Mouse (Mus musculus) adrenal gland, postnatal 25 days (tissue): ENCODE data around the gene Snx11. TPM values are rescaled to one million over a fixed set of nuclear protein-coding genes. Genes with fewer than 3 reads are reported as not detected.

Experiments used
- DNase-seq: peaks from one replicate; pipeline ENCODE4 v3.0.0; 2021; ENCODE audit warnings: mixed read lengths
- total RNA-seq: library from RNA; stranded (reverse); gene quantifications from 2 replicates; pipeline ENCODE4 v1.2.3, GENCODE M21; 2021

The Snx11 gene
- total RNA-seq, 1 experiment from 2014 or later: 32.1 TPM

DNA sequence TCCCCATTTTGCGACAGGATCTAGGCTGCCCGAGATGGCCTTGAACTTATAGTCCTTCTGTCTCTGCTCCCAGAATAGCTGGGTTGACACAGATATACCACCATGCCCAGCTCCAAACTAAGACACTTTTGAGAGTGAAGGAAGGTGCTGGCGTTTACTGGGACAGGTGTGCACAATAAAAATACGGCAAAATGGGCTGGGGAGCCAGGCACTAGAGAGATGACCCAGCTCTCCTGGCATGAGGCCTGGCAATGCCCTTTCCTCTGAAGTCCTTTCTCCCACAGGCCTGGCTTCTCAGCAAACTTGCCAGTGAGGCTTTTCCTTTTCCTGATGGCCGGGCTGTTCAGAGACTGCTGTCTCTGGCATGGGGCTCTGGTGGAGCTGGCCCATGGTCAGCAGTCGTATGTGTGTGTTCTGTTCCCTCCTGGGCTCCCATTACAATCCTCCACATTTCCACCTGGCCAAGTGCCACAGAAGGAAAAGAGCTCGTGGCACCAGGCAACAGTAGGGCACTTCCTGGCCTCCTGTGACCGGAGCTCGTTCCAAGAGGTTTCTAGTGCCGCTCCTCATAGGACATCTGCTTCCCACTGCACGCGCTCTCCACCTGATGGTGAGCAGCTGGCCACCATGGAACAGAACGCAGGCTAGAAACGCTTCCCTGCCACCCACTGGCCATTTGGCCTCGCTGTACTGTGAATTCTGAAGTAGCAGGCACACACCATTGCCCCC, 14.5 kb downstream of the Snx11 start:
- peak; percentile 31 for DNase-seq

DNA sequence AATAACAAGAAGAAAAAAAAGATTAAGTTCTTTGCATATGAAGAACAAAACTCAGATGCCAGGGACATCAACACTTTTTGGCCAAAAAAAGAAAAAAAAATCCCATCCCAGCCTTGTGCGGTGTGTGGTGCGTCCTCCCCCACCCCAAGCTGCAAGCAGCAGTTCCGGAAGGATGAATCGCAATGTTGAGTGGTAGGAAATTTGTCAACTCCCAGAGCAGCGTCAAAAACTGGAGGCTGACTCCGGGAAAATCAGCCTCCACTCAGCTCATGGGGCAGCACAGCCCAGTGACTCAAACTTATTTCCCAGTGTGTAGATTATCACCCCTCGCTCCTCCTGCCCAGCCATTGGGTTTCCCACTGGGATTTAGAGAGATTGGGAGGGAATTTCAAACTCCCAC, 15.4 kb downstream of the Snx11 start:
- DNase-seq: no peak

DNA sequence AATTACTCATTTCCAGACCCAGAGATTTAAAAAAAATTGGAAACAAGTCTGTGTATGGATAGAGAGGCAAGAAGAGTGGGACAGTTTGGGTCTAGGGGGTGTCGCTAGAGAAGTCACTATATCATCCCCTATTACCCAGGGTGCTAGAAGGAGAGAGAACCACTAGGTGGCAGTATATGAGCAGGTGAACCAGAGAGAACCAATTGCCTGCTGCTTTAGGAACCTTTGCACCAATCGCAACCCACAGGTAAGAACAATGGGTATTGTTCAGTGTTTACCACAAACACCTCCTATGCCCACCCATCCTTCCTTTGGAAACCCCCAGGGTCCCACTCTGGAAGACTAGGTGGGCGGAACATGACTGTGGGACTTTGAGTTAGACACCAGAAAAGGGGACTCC, 17.3 kb downstream of the Snx11 start:
- no peak for DNase-seq

DNA sequence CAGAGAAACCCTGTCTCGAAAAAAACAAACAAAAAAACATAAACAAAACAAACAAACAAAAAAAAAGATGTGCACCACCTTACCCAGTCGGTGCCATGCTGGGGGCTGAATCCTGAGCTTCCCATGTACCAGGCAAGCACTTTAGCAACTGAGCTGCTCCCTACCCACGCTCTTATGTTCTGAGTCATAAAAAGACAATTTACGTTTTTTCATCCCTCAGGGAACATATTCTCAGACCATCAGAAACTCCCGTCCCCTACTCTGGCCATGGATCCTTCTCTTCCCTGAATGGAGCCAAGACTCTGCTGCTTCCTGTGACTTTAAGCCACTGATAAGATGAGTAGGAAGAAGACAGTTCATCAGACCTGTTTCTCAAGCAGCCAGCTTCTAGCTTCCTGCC, 19.0 kb downstream of the Snx11 start:
- DNase-seq: no peak

DNA sequence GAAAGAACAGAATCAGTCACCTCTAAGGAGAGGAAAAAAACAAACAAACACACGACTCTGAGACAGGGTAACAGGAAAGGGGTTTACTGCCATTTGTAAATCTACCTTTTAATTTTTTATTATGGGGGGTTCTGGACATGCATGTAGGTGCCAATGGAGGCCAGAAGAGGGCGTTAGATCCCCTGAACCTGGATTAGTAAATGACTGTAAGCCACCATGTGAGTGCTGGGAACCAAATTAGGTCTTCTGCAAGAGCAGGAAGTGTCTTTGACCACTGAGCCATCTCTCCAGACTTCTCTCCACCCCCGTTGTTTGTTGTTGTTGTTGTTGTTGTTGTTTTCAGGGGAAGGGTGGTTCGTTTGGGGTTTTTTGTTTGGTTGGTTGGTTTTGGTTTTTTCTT, 19.9 kb downstream of the Snx11 start:
- DNase-seq: no peak

DNA sequence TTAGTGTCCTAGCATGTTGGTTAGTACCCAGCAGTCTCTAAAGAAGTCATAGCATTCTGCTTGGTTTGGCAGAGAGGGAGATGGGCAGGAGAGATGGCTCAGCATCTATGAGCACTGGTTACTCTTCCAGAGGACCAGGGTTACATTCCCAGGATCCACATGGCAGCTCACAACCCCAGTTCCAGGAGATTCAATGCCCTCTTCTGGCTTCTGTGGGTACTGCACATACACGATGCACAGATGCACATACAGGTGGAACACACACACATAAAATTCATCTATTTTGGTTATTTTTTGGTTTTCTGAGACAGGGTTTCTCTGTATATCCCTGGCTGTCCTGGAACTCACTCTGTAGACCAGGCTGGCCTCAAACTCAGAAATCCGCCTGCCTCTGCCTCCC, 22.1 kb downstream of the Snx11 start:
- DNase-seq: no peak

DNA sequence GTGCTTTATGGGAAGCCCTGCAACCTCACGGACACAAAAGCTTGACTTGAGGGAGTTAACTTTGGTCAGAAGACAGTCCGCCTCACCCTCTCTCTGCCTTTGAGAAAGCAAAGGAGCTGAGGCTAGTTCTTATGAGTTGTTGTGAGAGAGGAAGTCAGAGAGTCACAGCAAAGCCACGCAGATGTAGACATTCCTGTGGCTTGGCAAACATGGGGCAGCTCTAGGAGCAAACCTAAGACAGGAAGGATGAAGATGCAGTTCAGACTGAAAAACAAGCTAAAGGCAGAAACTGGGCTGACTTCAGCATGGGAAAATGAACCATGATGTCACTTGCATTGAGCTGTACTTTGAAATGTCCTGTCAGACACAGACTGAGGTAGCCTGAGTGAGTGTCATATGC, 29.8 kb downstream of the Snx11 start:
- DNase-seq: no peak

DNA sequence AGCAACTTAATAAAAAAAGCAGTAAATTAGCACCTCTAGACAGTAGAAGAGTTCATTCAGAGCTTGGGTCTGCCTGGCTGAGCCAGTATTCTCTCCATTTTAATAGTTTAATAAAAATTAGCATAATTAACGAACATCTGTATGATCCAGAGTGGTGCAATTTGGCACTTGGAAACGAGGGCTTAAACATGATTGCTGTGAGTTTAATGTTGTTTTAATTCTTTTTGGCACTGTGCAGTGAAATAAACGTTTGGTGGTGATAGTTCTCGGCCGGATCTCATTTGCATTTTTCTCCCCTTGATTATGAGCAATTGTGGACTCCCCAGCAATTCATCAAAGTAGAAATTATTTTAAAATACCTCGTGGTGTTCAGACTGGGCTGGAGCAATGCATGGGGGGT, 30.7 kb downstream of the Snx11 start:
- DNase-seq: no peak

DNA sequence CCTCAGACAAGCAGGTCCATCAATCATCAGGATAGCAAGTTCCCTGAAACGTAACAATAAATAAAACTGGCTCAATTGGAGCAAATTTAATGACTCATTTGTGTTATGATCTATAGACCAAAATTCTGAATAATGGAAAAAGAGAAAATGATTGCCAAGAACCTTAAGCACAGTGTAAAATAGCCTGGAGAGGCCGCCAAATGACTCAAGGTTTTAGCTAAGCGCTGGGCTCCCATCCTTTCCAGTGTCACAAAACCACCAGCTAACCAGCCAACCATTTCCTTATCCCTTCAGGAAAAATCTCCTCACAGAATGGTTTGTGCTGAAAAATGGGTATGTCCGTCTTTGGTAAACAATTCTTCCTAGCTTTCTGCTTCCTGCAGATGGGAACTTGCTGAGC, 33.5 kb downstream of the Snx11 start:
- DNase-seq: no peak

DNA sequence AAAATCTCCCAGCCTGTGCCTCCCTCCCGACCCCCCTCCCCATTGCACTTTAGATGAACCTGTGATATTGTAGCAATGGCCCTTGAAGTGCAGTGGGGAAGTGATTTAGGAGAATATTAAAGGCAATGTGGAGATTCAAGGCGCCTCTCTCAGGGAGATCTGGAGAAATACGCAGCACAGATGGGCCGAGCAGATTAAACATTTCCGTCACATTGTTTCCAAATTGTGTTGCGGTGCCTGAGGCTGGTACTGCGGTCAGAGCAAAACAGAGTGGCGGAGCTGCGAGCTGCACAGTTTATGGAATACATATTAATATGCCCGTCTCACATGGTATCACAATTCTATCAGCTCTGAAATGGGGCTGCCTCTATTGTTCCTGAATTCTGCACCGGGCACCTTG, 34.4 kb downstream of the Snx11 start:
- no peak for DNase-seq

DNA sequence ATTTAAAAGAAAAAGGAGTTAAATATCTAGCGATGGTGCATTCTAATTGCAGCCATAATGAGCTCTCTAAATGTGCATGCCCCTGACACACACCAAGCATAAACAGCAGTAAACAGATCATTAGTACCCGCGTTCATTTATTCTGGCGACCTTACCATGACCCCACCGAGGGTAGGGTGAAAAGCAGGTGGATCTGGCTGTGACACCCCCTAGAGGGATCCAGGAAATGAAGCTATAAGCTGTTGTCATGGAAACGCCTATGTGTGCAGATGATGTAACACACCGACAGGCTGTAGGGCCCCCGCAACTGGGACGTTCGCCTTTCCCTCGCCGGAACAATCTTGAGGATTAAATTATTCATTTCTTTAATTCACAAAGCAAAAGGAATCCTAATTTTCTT, 35.4 kb downstream of the Snx11 start:
- DNase-seq: no peak

DNA sequence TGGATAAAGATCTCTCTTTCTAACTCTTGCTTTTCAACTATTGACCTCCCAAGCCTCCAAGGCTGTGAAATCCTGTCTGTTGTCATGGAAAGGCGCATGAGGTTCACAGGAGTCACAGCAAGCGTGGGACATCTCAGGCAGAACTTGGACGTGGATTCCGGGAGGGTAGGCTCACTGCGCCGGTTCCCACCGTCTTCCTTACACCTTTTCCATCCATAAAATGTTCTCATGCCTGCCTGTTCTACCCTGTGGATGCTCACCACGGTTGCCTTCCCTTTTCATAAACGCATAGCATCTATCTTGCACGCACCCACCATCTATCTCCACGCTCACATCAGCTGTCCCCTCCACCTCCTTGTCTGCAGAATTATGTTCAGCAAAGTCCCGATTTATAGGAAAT, 36.6 kb downstream of the Snx11 start:
- no peak for DNase-seq

DNA sequence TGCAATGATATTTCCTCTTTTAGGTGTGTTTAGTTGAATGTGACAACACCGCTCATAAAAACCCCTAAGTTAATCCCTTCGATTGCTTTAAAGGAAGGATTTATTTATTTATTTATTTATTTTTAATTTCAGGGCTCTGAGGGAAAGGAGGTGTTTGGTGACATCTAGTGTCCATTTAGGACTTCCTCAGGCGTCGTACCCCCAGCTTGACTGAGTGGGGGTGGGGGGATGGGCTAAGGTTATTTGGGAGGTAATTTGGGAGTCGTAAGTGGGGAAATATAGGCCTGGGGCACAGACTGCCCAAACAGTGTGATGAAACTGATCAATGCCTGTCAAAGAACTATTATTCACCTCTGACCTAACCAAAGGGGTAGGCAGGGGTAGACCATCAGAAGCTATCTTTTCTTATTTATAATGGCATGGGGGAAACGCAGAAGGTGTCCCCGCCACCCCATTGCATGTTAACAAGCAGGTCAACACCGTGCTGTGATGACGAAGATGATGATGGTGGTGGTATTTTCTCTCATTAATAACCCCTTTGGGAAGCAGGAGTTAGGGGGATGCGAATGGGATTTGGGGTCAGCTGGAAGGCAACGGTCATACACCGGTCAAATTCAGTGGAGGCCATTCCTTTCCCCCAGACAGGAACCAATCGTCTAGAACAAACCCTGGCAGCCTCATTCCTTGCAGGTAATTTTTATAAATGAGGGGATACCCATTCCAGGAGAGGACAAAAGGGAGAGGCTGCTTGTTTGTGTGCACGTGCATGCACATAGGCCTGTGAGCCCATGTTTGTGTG, 39.5 kb downstream of the Snx11 start:
- no peak for DNase-seq

DNA sequence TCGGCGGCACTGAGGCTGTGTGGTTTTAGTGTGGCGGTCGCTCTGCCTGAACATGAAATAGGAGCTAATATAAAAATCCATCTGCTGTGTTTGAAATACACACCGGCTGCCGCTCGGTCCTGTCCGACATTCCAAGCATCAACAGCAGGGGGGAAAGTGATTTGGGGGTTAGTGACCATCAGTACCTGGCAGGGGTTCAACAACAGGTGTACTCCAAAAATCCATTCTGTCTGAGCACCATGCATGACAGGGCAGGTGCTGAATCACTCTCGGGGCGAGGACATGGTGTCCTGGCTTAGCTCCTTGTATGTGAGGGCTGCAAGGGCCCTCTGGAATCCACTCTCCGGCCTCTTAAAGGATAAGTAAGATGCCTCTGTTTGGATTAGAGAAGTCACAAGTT, 41.0 kb downstream of the Snx11 start:
- DNase-seq: no peak

DNA sequence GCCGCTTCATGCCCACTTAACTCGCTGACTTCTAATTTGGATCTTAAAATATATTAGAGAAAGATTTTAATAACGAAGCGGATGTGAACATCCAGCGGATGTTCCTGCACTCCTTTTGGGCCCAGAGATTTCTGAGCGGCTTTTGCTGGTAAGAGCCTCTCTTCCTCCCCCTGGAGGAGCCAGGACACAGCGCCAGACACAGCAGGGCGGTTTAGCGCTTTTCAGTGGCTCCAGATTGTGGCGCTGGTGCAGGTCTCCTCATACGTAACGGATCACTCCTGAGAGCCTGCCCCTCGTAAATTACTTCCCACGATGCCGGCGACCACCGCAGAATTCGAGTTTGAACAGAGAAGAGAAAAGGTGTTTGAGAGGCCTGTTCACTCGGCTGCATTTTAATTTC, 41.5 kb downstream of the Snx11 start:
- peak; percentile 60 for DNase-seq

DNA sequence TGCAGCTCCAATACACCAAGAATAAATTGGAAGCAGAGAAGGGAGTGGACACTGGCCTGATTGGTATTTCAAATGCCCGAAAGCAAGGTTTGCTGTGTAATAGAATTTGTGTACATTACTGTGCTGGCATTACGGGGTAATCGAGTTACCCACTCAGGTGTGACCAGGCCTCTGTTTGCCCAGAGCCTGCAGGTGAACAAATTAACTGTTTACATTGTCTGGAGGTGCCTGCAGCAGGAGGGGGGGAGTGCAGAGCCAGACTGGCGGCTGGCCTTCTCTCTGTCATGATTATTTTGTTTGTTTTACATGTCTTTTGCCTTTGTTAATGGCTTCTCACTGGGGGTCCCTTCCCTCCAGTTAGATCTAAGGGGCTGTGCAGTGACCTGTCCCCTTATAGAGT, 44.7 kb downstream of the Snx11 start:
- no peak for DNase-seq

DNA sequence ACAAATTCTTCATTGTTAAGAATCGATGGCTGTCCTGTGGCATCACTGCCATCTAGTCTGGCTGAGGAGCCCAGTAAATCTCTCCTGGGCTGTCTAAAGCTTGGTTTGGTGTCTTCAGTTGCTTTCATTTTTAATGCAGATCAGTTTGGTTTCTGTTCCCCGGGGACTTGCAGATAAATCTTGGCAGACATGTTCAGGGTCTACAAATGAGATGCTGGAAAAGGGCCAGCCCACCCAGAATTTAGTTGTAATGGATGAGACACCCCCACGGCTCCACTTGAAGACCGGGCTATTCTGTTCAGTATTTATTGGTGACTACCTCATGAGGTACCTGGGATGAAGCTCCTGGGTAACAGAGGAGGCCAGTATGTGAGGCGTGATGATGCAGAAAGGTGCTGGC, 47.0 kb downstream of the Snx11 start:
- no peak for DNase-seq

DNA sequence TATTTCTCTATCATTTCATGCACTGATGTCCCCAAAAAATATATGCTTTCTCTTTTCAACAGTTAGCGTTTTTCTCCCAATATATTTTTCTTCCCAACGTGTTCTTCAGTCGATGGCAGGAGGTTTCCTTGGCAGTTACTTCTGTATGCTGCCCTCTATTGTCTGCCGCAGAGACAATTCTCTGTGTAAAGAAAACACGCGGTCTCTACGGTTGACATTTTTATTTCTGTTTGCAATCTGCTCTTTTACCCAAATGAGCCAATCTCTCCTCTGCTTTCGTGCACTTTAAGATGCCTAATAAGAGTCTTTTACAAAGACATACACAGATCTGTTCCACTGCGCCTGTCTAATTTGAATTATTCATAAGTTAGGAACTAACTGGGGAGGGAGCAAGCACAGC, 47.9 kb downstream of the Snx11 start:
- no peak for DNase-seq

DNA sequence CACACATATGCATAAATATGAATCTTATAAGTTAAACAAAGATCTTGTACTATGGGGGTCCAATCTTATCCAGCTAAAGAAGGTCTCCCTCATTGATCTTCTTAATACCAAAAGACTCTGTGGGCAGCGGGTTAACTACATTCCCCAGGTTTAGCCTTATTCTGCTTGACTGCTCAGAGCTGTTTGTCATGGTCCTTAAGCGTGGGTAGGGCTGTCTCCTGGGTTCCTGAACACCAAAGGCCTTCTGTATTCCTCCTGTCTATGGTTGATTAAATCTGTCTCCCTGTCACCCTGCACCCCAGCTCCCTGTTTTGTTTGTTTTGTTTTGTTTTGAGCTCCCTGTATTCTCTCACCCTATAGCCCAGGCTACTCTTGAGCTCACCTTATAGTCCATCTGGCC, 48.8 kb downstream of the Snx11 start:
- no peak for DNase-seq

DNA sequence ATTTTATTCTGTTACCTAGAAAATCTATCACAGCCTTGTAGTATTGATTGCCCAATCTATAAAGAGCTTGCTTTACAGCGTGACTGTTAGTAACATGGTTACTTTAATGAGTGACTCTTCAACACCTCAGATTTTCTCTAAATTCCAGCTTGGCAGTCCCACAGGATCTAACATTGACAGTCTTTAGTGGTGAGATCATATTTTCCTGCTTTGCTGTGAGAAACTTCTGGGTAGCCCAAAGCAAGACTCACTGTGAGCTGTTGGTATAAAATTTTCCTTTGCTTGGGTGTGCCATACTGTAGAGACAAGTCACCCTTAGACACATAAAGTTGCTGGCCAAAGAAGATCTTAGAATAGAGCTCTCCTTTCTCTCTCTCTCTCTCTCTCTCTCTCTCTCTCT, 51.5 kb downstream of the Snx11 start:
- no peak for DNase-seq

DNA sequence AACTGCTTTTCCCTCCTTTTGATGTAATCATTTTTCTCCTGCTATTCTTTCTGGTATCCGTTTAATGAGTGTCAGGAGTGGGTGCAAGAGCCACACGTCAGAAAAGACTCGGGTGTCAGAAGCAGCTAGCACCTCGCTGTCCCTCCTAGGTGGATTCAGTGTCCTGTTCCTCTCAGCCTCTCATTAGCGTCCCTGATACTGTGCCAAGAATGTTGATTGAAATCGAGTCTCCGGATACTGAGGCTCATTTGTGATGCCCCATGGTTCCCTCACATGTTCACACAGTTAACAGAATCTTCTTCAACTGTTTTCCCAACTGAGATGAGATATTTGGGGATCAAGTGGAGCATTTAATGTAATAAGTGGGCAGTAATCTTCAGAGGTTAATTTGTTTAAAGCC, 58.8 kb downstream of the Snx11 start:
- no peak for DNase-seq
